Mouse (Mus musculus) WW6 (cell line): Measurements from ENCODE around the gene Sorbs1.

Experiments used
- DNase-seq: peaks from one replicate; pipeline ENCODE4 v3.0.0-alpha.2; 2013; ENCODE audit warnings: low read depth, low spot score

The Sorbs1 gene

DNA sequence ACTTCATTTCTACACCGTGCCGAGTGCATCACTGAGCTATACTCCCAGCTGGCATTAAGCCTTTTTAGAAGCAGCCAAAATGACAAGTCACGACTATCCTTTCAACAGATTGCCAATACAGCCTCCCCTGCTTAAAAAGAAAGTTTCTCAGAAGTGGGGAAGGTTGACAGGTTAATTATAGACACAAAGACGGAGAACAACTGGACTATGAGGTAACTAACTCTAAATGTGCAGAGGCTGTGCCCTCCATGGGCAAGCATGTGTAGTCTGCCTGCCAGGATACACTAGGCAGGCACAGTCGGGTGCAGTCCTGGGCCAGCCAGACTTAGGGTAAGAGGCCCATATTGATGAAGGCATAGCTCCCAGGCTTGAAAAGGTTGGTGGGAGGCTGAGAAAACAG is 244.1 kb downstream of the Sorbs1 start:
- DNase-seq: no peak

DNA sequence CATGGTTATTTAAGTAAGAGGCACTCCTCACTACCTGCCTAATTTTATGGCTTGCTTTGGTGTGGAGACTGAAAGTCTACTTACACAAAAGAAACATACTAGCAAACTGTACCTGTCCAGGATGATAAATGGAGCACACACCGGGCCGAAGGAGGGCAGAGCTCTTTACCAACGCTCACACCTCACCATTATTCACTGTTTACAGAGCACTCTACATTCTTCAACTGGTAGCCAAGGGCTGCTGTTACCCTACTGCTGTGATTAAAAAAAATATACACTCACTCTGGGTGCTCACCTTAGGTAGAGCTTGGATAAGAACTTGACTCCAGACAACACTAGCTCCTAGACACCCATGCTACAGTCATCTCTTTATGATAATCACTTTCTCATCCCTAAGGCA is 245.1 kb downstream of the Sorbs1 start:
- no peak for DNase-seq

GRCm38 (mm10) chr19:40267380-40267779 is 246.2 kb downstream of the Sorbs1 start:
- no peak for DNase-seq

DNA sequence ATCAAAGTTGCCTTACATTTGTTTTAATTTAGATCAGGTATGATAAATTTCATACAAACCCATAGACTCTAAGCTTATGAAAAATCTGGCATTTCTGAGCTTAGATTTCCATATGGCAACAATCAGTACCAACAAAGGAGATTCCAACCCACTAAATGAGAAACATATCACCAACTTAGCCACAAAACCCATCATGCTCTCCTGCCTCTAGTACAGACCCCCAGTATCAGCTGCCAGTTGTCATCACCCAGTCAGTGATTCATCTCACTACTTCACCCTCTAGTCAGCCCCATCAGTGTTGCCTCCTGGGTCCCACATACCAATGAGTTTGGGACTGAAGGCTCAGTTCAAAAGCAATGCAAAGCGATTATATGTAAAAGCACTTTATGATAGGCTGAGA is 254.1 kb downstream of the Sorbs1 start:
- DNase-seq: no peak

- no peak for DNase-seq
These were observed 256.2 kb downstream of the Sorbs1 start for GRCm38 (mm10) chr19:40257396-40257795.

- DNase-seq: no peak
These were observed 257.1 kb downstream of the Sorbs1 start for GRCm38 (mm10) chr19:40256376-40257050.

- DNase-seq: no peak
These were observed 258.0 kb downstream of the Sorbs1 start for GRCm38 (mm10) chr19:40255561-40255960.

DNA sequence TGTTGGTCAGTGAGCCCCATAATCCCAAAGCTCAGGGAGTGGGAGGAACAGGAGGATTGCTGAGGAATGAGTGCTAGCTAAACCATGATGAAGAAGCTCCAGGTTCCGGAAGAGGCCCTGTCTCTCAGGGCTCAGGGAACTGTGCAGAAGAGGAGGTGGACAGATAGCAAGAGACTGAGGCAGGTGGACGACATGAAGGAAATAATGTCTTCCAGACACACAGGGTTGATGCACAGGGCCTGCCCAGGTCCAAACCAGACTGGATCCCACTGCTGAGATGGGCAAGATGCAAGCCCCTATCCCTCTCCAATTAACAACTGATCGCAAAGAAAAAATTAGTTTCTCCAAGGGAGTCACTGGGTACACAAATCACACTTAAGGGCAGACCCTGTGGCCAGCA is 258.8 kb downstream of the Sorbs1 start:
- DNase-seq: no peak

DNA sequence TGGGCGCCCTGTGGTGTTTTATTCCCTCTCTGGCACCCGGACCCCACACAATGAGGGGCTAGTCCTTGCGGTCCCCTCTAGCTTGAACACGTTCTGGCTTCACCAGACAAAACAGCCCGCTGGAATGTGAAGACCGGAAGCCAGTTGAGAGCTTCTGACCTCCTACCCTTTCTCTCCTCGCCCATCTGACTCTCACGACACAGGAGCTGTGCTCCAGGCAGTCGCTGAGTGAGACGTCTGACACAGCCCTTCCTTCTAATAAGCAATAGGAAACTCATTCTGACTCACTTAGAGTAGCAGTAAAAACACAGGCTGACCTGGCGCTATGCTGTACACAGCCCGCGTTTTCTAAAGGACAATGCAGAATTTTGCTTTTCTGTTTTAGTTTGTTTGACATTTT is 259.8 kb downstream of the Sorbs1 start:
- DNase-seq: no peak

GRCm38 (mm10) chr19:40251115-40251514 is 262.5 kb downstream of the Sorbs1 start:
- DNase-seq: no peak

DNA sequence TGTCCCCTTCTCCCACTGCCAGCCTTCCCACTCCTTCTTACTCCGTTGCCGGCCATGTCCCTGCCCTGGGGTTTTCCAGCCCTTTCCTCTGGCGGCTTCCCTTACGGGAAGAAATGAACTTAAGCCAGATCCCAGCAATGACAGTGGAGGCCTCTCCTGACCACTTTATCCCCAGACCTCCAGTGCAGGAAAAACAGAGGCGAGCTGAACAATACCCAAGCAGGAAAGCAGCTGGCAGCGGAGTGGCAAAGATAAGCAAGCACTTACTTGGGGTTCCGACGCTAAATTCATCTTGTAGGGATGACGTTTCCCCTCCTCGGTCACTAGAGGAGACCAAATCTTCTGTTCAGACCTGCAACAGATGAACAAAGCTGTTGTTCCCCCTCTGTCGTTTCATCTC is 264.2 kb downstream of the Sorbs1 start:
- DNase-seq: no peak

GRCm38 (mm10) chr19:40248476-40248875 is 265.1 kb downstream of the Sorbs1 start:
- DNase-seq: no peak

DNA sequence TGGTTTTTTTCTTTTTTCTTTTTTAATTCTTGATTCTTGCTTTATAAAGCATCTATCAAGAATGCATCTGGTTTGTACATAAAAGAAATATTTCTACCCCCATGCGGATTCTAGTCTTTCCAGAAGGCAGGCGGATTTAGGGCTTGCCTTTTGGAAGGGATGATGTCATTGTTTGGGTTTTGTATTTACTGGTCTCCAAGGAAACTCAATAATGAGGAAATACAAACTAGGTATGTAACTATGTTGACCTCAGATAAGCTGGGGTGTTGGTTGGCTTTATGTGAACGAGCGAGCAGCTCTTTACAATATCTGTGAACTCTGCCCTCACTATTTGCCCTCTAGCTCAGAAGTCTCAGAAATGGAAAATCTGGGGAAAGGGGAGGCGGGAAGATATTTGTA is 266.3 kb downstream of the Sorbs1 start:
- DNase-seq: no peak

DNA sequence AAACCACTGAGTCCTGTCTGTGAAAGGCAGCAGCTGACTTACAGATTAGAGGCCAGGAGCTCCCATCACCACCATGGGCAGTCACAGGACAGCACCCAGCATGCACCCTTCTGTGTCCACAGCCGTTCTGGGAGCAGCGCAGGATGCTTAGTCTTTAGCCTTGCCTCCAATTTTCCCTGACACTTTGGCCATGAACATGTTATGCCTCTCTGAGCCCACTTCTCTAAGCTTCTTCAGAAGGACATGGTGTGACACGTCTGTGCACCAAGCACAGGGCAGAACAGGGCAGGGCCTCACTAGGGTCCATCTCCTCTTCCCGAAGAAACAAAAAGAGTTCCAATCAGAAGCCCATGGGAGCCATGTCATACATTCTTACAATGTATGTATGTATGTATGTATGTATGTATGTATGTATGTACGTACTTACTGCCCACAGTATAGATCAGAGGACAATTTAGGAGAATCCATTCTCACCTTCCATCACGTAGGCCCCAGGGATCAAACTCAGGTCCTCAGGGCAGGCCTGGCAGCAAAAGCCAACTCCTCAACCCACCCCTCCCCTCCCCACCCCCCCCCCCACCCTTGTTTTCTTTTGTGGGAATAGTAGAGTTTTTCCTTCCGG is 266.8 kb downstream of the Sorbs1 start:
- DNase-seq: no peak
